Mouse (Mus musculus) cerebellum, adult 2 months (tissue): ENCODE data around the gene Nmnat2.

Experiments
- CTCF ChIP-seq: fragments of 200-500 bp; IDR thresholded peaks from 2 replicates; pipeline ENCODE4 v1.5.1; 2011; ENCODE audit warnings: low read depth, mild to moderate bottlenecking, control low read depth, low read length, moderate library complexity, borderline replicate concordance; ENCODE audit not compliant: insufficient read depth
- POLR2A ChIP-seq: fragments of 200-500 bp; IDR thresholded peaks from 2 replicates; pipeline ENCODE4 v1.6.1; 2011; ENCODE audit warnings: low read length, control low read depth, borderline replicate concordance; ENCODE audit not compliant: insufficient read depth

DNA sequence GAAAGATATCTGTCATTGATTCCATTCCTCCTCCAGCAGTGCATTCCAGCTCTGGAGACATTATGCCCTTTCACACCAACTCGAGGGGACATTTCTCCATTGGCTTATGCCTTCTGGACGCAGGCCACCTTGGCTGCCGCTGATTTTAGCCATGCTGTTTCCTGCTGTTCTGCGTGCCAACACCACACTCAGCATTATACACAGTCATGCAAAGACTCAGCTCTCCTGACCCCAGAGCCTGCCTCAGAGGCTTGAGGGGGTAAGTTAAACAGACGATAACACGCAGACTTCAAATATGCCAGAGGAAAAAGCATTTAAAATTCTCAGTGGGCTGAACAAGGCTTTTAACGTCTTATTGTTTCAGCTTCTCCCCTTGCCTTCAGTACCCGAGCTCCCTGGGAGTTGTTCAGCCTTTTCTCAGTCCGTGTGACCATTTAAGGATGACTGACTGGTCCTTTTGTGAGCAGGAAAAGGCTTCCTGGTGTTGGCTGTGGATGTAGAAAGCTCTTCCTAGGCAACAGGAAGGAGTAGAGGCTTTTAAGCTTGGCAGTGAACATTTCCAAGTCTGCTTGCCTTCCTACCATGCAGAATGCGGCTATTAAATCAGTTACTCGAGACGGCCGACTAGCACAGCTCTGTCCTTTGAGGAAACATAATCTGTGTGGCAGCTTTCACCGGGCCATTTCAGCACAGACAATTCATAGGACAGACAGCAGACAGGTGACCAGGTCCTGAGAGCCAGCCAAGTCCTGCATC lies 59.8 kb downstream of the Nmnat2 start:
- no peak for TF ChIP-seq POLR2A
- no peak for TF ChIP-seq CTCF
